Mouse (Mus musculus) spleen, adult 2 months (tissue): ENCODE measurements around the gene Fads1.

Source experiments
- CTCF ChIP-seq: fragments of 200-500 bp; IDR thresholded peaks from 2 replicates; pipeline ENCODE4 v1.5.1; 2011; ENCODE audit warnings: mild to moderate bottlenecking, inconsistent platforms; ENCODE audit not compliant: insufficient read depth, insufficient read length, insufficient replicate concordance; ENCODE audit errors: extremely low read depth
- POLR2A ChIP-seq: fragments of 200-500 bp; IDR thresholded peaks from 2 replicates; pipeline ENCODE4 v1.6.1; 2011; ENCODE audit warnings: low read depth, low read length, inconsistent platforms

GRCm38 (mm10) chr19:10167951-10168350 lies 14.7 kb upstream of the Fads1 start:
- TF ChIP-seq CTCF (no peak), POLR2A (no peak)
